Mouse (Mus musculus) fat pad, adult 2 months (tissue): Measurements from ENCODE around the gene Mef2c.

Experiments used
- DNase-seq: peaks from one replicate; pipeline ENCODE4 v3.0.0-alpha.2; 2011; ENCODE audit warnings: low read depth, low spot score; ENCODE audit errors: extremely low read depth

The Mef2c gene

DNA sequence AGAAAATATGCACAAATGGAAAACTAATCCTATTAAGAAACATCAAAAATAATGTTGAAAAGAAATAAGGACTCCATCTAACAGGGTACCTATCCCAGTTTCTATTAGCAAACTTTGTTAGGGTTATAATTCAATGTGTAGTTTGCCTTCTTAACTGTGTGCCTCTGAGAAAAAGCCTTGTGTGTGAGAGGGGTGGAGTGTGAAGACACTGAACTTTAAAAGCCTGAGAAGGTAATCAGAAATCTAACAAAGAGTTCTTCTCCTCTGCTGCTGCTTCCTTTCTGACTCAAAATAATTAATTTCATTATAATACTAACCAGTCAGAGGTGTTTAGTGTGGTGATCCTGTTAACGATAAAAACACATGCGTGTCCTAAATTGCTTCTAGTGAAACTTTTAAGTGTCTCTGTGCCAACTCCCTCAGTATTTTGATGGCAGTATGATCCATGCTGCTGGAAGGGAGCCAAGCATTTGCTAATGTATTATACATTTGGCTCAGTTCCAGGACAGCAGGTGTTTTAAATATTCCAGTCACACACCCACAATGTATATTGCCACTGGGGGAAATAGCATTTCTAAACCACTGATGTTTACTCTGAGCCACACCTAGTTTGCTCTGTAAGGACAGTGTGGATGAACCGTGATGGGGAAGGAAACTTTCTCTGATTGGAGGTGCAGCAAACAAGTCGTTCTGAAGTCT, 104.2 kb downstream of the Mef2c start:
- DNase-seq: no peak

- DNase-seq: no peak
These were observed 105.2 kb downstream of the Mef2c start for GRCm38 (mm10) chr13:83608851-83609516.

- no peak for DNase-seq
These were observed 105.7 kb downstream of the Mef2c start for GRCm38 (mm10) chr13:83609517-83609878.

DNA sequence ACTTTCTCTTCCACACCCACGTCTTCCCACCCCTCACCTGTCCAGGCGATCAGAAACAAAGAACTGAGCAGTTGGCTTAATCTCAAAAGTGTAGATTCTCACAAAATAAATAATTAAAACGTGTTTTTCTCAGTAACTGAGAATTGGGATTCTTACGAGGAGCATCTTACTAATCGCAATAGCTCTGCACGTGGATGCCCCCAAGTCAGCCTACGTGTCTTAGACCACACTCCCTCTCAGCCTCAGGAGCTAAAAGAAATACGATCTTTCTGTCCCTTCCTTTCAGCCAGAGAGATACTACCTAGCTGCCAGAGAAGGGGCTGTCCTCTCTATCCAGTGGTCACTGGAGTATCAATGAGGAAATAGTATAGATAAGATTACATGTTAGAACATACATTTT, 106.3 kb downstream of the Mef2c start:
- DNase-seq: no peak

GRCm38 (mm10) chr13:83612195-83612594, 108.4 kb downstream of the Mef2c start:
- DNase-seq: no peak

GRCm38 (mm10) chr13:83615875-83616274, 112.0 kb downstream of the Mef2c start:
- no peak for DNase-seq

- no peak for DNase-seq
These were observed 120.8 kb downstream of the Mef2c start for GRCm38 (mm10) chr13:83624651-83625050.

DNA sequence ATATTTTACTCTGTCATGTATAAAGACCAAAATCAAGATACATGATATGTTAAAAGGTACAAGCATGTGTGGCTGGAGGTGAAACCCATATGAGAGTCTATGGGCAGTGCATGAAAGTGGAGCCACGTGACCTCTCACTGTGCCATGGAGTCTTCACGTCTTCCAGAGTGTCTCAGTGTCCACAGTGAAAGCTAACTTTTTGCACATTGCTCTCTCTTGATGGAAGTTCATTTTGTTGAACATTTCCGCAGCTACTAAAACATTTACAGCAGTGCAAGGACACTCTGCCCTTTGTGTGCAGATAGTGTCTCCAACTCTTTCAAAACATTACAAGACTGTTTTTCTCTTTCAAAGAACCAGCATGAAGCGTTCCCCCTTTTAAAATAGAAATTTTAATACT, 123.6 kb downstream of the Mef2c start:
- no peak for DNase-seq

GRCm38 (mm10) chr13:83628139-83628538, 124.3 kb downstream of the Mef2c start:
- no peak for DNase-seq

DNA sequence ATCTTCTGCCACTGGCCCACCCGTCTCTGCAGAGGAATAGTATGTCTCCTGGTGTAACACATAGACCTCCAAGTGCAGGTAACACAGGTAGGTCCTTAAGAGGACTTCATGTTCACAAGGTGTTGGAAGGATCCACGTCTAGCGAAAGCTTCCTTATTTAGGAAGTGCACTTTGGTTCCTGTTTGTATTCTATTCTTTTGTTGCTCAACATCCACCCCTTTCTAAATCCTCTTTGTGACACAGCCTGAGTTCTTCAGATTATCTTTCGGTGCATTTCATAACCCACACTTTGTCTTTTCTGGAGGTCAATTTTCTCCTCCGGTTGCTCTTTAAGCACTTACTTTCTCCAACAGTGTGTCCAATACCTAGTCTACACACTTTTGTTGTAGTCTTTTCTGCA, 129.3 kb downstream of the Mef2c start:
- no peak for DNase-seq

DNA sequence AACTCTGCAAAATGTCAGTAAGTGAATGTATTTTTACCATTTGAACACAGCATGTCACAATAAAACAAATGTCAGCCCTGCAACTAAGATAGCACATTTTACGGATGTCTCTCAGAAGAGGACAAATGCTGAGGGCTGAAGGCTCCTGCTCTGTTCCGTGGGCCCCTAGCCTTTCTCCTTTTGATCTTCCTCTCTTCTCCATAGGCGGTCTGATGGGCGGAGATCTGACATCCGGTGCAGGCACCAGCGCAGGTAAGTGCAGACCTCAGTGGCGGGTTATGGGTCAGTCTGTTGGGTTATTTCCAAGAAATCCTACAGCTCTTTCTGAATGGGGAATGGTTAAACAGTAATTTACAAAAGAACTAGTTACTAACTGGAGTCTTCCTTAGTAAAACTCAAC, 131.4 kb downstream of the Mef2c start:
- DNase-seq: no peak

DNA sequence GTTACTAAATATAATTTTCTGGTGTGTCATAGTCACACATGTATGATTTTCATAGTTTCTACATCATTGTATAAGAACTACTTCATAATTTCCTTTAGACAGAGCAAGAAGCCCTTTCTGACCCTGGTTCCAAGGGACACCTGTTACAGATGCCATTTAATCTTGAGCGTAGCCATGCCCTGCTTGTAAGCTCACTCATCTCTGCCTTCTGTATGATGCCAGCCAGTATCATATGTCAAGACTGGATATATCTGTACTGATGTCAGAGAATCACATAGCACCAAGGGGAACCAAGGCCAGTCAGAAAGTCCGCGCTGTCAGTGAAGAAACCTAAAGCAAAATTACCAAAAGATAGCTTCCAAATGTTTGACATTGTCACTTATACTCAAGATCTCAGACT, 133.8 kb downstream of the Mef2c start:
- no peak for DNase-seq

DNA sequence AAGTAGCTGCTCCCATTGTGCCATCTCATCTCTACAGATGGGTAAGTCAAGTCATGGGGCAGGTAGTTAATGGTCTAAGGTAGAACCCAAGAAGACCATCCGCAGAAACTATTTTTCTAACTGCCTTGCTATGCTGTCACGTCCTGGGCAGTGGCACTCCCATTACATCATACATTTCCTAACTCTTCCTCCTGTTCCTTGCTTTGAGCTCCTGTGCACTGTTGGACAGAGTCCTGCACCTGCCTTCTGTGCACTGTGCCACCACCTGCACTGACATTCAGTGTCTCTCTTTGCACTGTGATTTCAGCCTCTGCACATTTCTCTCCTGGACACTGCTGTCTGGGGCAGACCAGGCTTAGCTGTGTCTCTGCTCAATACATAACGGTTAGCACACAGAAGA, 134.9 kb downstream of the Mef2c start:
- DNase-seq: no peak

DNA sequence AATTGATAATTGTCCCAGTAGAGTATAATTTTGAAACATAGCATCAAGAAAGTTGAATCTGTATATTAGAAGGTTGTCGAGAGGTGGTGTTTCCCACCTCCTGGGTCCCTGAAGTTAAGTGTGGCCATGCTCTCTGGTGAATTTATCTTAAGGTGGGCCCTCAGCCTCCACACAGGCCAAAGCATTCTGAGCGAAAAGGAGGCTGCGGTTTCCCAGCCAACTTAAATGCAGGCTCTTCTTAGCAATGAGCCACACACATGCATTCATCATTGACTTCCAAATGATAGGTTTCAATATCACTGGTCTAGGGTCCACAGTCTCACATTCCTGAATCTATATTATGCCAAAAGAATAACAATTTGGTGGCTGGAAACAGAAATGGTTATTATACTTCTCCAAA, 145.2 kb downstream of the Mef2c start:
- no peak for DNase-seq

GRCm38 (mm10) chr13:83649795-83650476, 146.1 kb downstream of the Mef2c start:
- no peak for DNase-seq

- no peak for DNase-seq
These were observed 147.0 kb downstream of the Mef2c start for GRCm38 (mm10) chr13:83650807-83651206.

GRCm38 (mm10) chr13:83651941-83652548, 148.2 kb downstream of the Mef2c start:
- DNase-seq: no peak

DNA sequence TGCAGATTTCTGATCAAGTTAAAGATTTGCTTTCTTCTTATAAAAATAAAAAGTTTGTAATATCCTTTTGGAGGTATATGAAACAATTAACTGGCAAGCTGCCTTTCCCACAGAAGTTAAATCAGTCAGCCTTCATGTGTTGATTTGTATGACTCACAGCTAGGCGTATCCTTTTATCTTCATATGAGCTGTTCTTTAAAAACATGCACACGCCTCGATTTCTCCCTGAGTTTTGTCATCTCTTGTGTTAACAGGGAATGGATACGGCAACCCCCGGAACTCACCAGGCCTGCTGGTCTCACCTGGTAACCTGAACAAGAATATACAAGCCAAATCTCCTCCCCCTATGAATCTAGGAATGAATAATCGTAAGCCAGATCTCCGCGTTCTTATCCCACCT, 148.7 kb downstream of the Mef2c start:
- no peak for DNase-seq

GRCm38 (mm10) chr13:83654889-83655769, 151.3 kb downstream of the Mef2c start:
- DNase-seq: no peak

DNA sequence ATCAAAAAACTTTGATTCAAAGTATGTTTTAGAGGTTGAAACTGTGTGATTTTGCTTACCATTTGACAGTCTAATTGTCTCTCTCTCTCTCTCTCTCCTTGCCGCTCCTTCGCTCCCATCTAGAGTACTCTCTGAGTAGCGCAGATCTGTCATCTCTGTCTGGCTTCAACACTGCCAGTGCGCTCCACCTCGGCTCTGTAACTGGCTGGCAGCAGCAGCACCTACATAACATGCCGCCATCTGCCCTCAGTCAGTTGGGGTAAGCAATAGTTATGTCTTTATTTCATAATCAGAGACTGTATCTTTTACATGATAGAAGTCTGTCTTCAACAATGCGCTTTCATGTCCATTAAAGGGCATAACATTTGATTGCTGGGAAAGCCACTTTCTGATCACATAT, 152.3 kb downstream of the Mef2c start:
- DNase-seq: no peak

DNA sequence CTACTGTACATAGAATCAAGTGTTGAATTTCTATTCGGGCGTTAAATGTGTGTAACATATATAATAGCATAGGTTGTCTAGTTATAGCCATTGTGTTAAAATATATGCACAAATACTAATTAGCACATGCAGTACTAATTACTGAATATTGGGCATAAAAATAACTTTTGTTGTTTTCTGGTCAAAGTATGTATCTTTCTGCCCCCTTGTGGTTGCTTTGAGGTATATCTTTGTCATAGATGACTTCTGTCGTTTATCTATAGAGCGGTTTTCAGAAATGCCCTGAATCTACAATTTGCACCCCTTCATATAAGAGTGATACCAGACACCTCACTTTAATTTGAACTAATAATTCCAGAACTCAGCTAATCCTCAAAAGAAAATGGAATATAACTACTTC, 152.9 kb downstream of the Mef2c start:
- DNase-seq: no peak
